Mouse (Mus musculus): ENCODE results near the gene Bcl2.

The Bcl2 gene

DNA sequence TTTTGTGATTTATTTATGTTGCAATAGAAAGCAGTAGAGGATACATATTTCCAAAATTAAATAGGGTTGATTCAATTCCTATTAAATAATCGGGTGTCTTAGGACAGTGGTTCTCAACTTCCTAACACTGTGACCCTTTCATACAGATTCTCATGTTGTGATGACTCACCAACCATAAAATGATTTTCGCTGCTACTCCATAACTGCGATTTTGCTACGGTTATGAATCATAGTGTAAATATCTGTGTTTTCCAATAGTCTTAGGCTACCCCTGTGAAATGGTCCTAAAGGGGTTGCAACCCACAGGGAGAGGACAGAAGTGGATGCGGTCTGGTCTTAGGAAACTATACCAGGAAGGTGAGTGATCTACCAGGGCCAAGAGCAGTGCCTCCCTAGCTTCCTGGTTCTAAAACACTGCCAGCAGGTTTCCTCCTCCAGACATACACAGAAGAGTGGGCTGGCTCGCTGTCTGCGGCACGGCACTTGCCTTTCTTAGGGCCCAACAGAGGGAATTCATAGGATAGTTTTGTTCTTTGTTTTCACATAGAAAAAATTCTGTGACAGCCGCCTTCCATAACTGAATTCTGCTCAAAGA is 13.5 kb downstream of the Bcl2 start:
- DNase-seq (ENCODE audit: low read depth, low spot score): no peak
- Histone ChIP-seq H3K36me3 (ENCODE audit: control insufficient read depth, insufficient read depth, low read length, poor library complexity, severe bottlenecking) (0 out of 2 replicates have a peak, but pooled peaks cover 3% of the 10 kb centered on the region), H3K27me3 (ENCODE audit: control insufficient read depth, insufficient read depth, low read length, poor library complexity, severe bottlenecking) (no peaks in the 10 kb centered on the region)

DNA sequence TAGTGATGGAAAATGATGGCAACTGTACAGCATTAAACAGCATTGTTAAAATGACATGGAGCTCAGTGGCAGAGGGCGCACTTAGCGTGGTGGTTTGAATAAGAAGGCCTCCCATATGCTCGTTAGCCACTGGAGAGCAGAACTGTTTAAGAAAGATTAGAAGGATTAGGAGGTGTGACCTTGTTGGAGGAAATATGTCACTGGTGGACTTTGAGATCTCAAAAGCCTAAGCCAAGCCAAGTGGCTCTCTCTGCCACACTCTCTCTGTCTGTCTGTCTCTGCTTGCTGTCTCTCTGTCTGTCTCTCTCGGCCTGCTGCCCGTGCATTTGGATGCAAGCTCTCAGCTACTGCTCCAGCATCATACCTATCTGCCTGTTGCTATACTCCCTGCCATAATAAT is 17.6 kb downstream of the Bcl2 start:
- no peaks in the 10 kb centered on the region for H3K36me3 ChIP-seq (ENCODE audit: control insufficient read depth, insufficient read depth, low read length, poor library complexity, severe bottlenecking)
- H3K27me3 ChIP-seq (ENCODE audit: control insufficient read depth, insufficient read depth, low read length, poor library complexity, severe bottlenecking): no peaks in the 10 kb centered on the region
- DNase-seq (ENCODE audit: low read depth, low spot score): no peak

DNA sequence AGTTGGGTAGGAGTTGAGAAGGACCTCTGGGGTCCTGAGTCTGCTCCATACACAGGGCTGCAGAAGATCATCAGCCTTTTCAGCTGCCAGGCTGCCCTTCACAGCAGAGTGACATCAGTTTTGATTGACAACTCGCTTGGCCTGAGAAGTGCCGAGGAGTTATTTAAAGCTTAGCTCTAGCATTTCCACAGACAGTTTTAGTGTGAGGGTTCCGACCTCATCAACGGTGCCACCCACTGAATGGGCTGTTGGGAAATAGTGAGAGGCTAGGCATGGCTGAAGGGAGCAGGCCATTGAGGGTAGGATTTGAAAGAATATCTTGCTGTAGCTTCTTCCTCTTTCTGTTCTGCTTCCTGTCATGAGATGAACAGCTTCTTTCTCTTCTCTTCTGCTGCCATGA is 18.4 kb downstream of the Bcl2 start:
- peak; percentile 75 for DNase-seq (ENCODE audit: low read depth, low spot score)
- no peaks in the 10 kb centered on the region for H3K36me3 ChIP-seq (ENCODE audit: control insufficient read depth, insufficient read depth, low read length, poor library complexity, severe bottlenecking)
- H3K27me3 ChIP-seq (ENCODE audit: control insufficient read depth, insufficient read depth, low read length, poor library complexity, severe bottlenecking): no peaks in the 10 kb centered on the region

DNA sequence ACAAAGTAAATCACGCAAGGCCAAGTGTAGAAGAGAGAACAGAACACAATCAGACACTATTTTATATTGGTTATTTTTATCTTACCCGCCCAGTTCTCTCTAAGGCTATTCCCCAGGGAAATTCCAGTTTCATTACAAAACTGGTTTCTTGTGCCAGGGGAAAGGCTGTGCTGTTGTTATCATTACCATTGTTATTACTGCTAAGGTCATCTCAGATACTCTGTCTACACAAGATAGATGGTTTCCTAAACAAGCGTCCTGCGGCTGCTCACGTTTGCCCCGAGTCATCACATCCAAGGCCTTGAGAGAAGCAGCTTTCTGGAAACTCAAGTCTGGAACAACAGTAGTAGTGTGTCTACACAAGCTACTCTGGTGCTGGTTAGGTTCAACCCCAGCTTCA is 19.8 kb downstream of the Bcl2 start:
- no peaks in the 10 kb centered on the region for H3K27me3 ChIP-seq (ENCODE audit: control insufficient read depth, insufficient read depth, low read length, poor library complexity, severe bottlenecking)
- DNase-seq (ENCODE audit: low read depth, low spot score): no peak
- no peaks in the 10 kb centered on the region for H3K36me3 ChIP-seq (ENCODE audit: control insufficient read depth, insufficient read depth, low read length, poor library complexity, severe bottlenecking)

DNA sequence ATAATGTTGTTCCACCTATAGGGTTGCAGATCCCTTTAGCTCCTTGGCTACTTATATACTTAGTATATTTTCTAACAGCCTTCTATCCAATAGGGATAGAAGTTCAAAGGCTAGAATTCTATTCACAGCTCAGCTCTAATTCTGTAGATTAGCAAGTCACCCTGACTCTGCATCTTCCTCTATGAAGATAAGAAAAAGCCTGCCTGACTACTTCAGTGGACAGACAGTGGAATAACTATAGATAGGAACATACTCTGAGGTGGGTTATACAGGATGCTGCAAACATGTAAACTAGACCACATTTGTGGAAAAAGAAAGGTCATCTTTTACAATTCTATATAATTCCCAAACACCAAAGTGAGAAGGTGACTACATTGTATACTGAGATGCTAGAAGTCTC is 21.5 kb downstream of the Bcl2 start:
- no peak for DNase-seq (ENCODE audit: low read depth, low spot score)
- no peaks in the 10 kb centered on the region for H3K36me3 ChIP-seq (ENCODE audit: control insufficient read depth, insufficient read depth, low read length, poor library complexity, severe bottlenecking)
- H3K27me3 ChIP-seq (ENCODE audit: control insufficient read depth, insufficient read depth, low read length, poor library complexity, severe bottlenecking): no peaks in the 10 kb centered on the region

DNA sequence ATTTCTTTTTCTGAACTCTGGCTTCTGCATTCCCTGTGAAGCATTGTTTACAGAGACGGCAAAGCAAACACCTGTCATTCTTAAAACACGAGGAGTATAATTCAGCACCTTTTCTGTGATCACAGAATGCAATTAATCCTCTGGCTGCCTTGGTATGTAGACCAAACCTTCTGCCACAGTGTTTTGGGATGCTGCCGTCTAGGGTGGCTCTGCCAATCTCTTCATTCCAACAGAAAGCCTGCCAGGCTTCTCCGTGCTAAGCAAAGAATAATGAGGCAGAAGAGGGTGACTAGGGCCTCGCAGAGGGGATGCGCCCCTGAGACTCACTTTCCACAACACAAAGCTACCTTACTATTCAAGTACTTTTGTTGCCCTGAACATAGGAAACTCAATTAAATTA is 23.2 kb downstream of the Bcl2 start:
- no peak for DNase-seq (ENCODE audit: low read depth, low spot score)
- Histone ChIP-seq H3K27me3 (ENCODE audit: control insufficient read depth, insufficient read depth, low read length, poor library complexity, severe bottlenecking) (no peaks in the 10 kb centered on the region), H3K36me3 (ENCODE audit: control insufficient read depth, insufficient read depth, low read length, poor library complexity, severe bottlenecking) (no peaks in the 10 kb centered on the region)

DNA sequence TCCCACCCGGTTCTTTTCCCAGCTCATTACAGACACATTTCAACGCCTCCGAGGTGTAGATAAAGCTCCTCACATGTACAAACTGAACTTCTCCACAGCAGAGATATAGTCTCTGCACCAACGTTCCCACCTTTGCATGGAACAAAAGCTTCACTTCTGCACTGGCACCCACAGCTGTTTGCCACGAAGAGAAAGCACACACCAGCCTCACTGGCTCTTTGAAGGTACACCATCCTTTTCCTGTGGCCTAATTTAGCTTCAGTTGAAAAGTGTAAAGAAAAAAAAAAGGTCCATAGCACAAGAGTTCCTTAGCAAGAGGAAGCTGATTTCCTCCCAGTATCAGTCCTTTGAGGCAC is 25.9 kb downstream of the Bcl2 start:
- no peaks in the 10 kb centered on the region for H3K27me3 ChIP-seq (ENCODE audit: control insufficient read depth, insufficient read depth, low read length, poor library complexity, severe bottlenecking)
- DNase-seq (ENCODE audit: low read depth, low spot score): no peak
- H3K36me3 ChIP-seq (ENCODE audit: control insufficient read depth, insufficient read depth, low read length, poor library complexity, severe bottlenecking): no peaks in the 10 kb centered on the region

DNA sequence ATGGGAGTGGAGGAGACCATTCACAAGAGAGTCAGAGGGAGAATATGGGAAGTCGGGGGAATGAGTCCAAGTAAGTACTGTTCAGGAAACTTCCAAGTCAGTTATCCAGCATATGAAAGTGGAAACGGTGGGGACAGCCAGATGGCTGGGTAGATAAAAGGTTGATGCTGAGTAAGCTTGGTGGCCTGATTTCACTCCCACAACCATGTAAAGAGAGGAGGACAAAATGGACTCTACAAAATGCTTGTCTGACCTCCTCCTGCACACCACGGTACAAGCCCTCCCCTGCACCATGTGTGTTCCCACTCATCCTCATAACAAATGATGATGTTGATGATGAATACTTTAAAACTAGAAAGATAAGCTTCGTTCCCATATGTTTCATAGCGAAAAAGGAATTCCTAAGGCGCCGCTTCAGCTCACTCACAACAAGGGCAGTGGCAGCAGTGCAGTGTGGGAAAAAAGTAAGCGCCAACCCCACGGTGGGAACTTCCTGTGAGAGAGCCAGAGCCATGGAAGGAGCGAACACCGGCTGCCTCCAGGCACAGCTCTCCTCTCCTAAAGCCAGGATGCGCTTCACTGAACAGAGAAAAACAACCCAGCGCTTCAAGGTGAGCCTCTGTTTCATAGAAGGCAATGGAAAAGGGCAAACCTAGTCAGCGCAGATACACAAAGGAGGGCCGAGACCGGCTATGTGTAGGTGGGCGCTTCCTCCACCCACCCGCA is 26.5 kb downstream of the Bcl2 start:
- no peaks in the 10 kb centered on the region for H3K36me3 ChIP-seq (ENCODE audit: control insufficient read depth, insufficient read depth, low read length, poor library complexity, severe bottlenecking)
- DNase-seq (ENCODE audit: low read depth, low spot score): no peak
- no peaks in the 10 kb centered on the region for H3K27me3 ChIP-seq (ENCODE audit: control insufficient read depth, insufficient read depth, low read length, poor library complexity, severe bottlenecking)

DNA sequence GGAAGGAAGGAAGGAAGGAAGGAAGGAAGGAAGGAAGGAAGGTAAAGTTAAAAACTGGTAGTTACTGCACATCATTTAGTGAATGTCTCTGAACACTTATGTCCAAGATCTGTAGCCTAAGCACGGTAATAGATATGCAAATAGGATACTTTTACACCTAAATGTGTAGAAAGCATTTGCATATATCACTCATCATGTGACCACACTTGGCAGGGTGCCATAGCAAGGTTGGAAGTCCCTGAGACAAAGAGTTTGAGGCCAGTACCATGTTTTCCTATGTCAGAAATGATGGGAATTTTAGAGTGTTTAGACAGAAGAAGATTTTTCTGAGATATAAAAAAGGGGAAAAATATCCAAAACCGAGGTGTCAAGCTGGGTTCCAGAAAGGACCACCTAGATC is 28.4 kb downstream of the Bcl2 start:
- Histone ChIP-seq H3K36me3 (ENCODE audit: control insufficient read depth, insufficient read depth, low read length, poor library complexity, severe bottlenecking) (no peaks in the 10 kb centered on the region), H3K27me3 (ENCODE audit: control insufficient read depth, insufficient read depth, low read length, poor library complexity, severe bottlenecking) (no peaks in the 10 kb centered on the region)
- peak; percentile 76 for DNase-seq (ENCODE audit: low read depth, low spot score)

DNA sequence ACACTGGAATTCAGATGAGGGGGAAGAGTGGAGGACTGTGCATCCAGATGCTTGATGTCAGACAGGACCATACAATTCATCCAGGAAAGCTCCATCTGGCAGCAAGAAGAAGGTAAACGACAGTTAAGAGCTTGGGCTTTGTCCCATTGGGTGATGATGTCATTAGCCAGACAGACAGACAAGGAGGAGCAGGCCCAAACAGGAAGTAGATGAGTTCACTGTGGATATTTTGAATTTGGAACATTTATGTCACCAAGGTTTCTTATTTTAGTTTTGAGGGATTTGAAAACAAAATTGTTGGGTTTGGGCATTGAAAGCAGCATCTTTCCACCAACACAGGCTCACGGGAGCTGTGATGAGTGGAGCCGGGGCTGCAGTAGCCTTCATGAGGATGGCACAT is 29.5 kb downstream of the Bcl2 start:
- no peak for DNase-seq (ENCODE audit: low read depth, low spot score)
- Histone ChIP-seq H3K27me3 (ENCODE audit: control insufficient read depth, insufficient read depth, low read length, poor library complexity, severe bottlenecking) (no peaks in the 10 kb centered on the region), H3K36me3 (ENCODE audit: control insufficient read depth, insufficient read depth, low read length, poor library complexity, severe bottlenecking) (no peaks in the 10 kb centered on the region)

DNA sequence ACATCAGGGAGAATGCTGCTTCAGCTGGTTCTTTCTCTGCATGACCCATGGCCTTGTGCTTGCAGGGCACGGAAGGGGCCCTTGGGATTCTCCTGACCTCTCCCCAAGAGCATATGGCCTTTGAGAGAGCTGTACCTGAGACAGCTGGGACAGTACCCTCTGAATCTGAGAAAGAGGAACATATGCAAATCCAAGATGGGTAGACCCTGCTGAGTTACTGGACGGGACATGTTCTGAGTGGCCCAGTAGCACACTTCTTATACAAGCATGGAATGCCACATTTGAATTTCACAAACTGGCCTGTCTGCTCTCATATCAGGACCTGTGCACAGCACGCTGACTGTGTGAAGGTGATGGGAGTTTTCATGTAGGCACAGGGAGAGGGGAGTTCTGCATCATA is 31.2 kb downstream of the Bcl2 start:
- DNase-seq (ENCODE audit: low read depth, low spot score): peak; percentile 42
- Histone ChIP-seq H3K36me3 (ENCODE audit: control insufficient read depth, insufficient read depth, low read length, poor library complexity, severe bottlenecking) (no peaks in the 10 kb centered on the region), H3K27me3 (ENCODE audit: control insufficient read depth, insufficient read depth, low read length, poor library complexity, severe bottlenecking) (no peaks in the 10 kb centered on the region)

DNA sequence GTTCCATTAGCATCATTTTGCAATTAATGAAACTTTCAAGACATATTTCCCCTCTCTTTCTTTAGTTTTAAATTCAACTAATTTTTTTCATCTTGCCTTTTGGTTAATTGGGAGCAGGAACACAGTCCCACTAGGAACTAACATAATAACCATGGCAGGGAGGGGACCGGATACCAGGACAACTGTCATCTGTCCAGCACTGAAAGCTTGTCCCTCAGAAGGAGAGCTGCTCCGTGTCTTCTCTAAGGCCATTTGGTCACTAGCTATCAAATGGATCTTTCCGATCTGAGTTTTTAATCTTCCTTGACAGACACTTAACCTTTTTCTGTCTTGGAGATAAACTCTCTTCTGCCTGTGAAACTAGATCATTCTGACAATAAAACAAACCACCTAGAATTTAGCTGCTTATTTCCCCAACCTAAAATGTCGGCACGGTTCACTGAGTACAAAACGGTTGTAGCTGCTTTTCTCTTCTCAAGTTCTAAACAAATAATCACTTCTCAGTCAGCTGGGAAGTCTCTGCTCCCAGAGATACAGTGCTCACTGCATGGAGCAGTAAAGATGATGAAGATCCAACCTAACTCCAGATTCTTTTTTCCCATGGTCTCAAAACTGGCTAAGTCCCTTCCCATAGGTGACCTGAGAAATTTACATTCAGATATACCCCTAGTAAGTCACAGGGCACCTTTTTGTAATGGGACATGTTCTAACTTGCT is 34.1 kb downstream of the Bcl2 start:
- no peaks in the 10 kb centered on the region for H3K36me3 ChIP-seq (ENCODE audit: control insufficient read depth, insufficient read depth, low read length, poor library complexity, severe bottlenecking)
- DNase-seq (ENCODE audit: low read depth, low spot score): no peak
- no peaks in the 10 kb centered on the region for H3K27me3 ChIP-seq (ENCODE audit: control insufficient read depth, insufficient read depth, low read length, poor library complexity, severe bottlenecking)

DNA sequence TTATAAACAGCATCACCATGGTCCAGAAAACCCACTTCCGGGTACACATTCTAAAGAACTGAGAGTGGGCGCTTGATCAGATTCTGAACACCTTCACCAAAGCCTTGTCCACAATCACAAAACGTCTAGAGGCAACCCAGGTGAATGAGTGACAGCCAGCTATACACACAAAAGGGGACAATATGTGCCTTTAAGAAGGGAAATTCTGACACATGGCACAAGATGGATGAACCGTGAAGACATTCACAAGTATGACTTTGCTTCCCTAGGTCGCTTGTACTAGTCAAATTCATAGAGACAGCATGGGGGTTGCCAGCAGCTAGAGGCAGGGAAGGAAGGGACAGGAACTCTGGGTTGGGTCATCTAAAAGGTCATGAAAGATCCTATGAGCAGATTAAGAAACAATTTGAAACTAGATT is 36.0 kb downstream of the Bcl2 start:
- Histone ChIP-seq H3K36me3 (ENCODE audit: control insufficient read depth, insufficient read depth, low read length, poor library complexity, severe bottlenecking) (no peaks in the 10 kb centered on the region), H3K27me3 (ENCODE audit: control insufficient read depth, insufficient read depth, low read length, poor library complexity, severe bottlenecking) (no peaks in the 10 kb centered on the region)
- peak; percentile 42 for DNase-seq (ENCODE audit: low read depth, low spot score)

DNA sequence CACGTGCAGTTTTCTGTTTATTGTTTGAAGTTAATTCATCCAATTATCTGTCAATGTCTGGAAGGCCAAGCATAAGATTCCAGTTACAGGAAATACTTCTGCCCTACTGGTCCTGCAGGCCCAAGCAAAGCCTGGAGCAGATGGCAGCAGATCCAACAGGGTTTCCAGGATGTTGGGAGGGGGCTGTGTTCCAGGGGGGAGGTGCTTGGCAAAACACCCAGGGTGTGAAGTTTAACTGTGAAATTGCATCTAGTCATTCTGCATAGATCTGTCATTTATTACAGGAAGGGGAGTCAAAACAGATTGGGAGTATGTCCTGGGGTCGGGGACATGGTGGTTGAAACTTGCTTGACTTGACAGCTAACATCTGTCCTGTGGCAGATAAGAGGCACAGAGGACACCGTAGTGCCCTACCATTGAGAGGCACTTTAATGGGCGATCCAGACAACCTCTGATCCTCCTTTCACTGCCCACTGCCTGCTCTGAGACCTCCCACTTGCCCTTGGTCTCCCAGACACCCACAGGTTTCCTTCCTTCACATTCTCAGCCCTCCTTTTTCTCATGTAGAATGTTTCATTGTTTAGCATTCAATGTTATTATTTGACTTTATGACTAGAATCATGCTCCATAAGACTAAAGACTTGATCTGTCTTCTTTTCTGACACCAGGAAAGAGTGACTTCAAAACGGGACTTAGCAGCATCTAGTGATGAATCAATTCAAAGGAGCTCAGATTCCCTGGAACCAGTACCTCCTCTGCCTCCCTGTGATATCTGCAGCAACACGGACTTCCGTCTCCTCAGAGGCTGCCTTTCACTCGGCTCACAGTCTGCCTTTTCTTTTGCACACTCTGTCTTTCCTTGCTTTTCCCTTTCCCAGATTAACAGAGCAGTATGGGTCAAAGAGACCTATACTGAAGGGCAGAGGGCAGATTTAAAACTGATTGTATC is 47.7 kb downstream of the Bcl2 start:
- Histone ChIP-seq H3K27me3 (ENCODE audit: control insufficient read depth, insufficient read depth, low read length, poor library complexity, severe bottlenecking) (no peaks in the 10 kb centered on the region), H3K36me3 (ENCODE audit: control insufficient read depth, insufficient read depth, low read length, poor library complexity, severe bottlenecking) (peaks cover 3% of the 10 kb centered on the region; the same call in 1 of the 2 replicates)
- DNase-seq (ENCODE audit: low read depth, low spot score): no peak
